Mouse (Mus musculus): ENCODE measurements at regions not wholly inside any gene's neighbourhood (a gene's known extent, or its start where the extent isn't known, plus 50 kb on each side); places are given as distances from the start of the nearest gene placed in this dataset.

DNA sequence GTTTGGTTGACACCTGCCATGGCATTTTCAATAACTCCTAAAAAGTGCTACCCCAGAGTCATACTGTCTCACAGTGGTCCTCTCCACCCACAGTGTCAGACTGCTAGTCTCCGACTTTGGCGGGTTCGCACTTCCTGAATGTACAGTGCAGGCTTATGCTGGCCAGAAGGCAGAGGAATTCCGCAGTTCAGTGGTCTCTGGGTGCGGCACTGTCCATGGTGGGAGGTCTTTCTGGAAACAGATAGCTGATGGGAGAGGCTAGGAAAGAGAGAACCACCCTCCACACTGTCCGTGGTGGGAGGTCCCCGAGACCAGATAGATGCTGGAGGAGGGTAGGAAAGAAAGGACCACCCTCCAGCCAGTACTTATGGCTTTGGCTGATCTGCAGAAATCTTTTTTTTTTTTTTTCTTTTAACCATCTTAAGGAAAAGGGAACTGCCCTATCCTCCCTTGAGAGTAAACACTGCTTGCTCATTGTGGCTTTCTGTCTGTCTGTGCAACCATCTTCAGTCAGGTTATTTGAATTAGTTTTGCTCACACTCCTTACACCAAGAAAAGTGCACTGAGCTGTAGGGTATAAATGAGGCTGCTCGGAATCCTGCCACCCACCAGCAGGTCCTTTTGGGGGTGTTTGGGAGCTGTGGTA, 227.2 kb downstream of the Kcnrg start:
- TF ChIP-seq POLR2A (IDR thresholded peaks at IDR 0.05; ENCODE audit: borderline replicate concordance, extremely low read depth, insufficient read depth, insufficient read length, poor library complexity, severe bottlenecking) (no peak), CTCF (IDR thresholded peaks at IDR 0.05; ENCODE audit: borderline replicate concordance, extremely low read depth, insufficient read depth, insufficient read length) (no peak)

All from brain, embryonic 14.5 days (tissue).